8 mouse cellular contexts compared by ENCODE assay signal in the genomic region with DNA sequence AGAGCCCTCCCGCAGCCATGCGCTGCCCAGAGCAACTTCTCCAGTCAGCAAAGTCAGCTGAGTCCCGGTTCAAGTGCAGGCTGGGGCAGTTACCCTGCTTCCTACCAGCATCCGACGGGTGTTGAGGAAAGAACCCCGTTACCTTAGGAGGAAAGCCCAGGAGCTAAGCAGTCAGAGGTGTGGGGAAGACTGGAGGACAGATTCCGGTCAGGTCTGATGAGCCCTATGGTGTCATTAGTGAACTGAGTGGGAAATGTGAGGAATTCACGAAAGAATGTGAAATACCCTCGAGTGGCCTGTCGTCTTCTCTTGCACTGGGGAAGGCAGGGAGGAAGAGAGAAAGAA. TPM values are rescaled to one million over a fixed set of nuclear protein-coding genes. Genes with fewer than 3 reads are reported as not detected.
DNase-seq lines count a peak whose midpoint lies in the region; ATAC-seq lines count a peak whose summit lies in the region.

No protein-coding gene starts in this region.

- no peaks in the 10 kb centered on the region for H3K9me3 ChIP-seq in forebrain, embryonic 12.5 days

- no peaks in the 10 kb centered on the region for H3K36me3 ChIP-seq in forebrain, embryonic 12.5 days (replicated peaks)

- peak overlapping the region; percentile 61 for H3K4me3 ChIP-seq in forebrain, embryonic 12.5 days (replicated peaks)

- H3K27ac ChIP-seq in forebrain, embryonic 12.5 days, result no peak overlapping the region

- H3K4me2 ChIP-seq in forebrain, embryonic 12.5 days, result peak overlapping the region; percentile 79

- ATAC-seq in forebrain, embryonic 12.5 days (ENCODE audit: low FRiP score), result no peak
- peak; percentile 47 for ATAC-seq in megakaryocyte-erythroid progenitor cell, adult 5-6 weeks (replicated peaks; ENCODE audit: low FRiP score, low TSS enrichment, poor library complexity, severe bottlenecking)

- peaks cover 7% of the 10 kb centered on the region; the same call in 1 of the 2 replicates for H3K4me1 ChIP-seq in forebrain, embryonic 12.5 days

- H3K27me3 ChIP-seq in forebrain, embryonic 12.5 days, result peaks cover 5% of the 10 kb centered on the region; the same call in 1 of the 2 replicates

- H3K9ac ChIP-seq in forebrain, embryonic 12.5 days, result peak overlapping the region; percentile 50; the same call in 1 of the 2 replicates

- 37% methylated on average over 10 of the region's 10 CpGs for WGBS in forebrain, embryonic 12.5 days

- peak; percentile 25 for DNase-seq in adrenal gland, postnatal 14 days
- DNase-seq in adrenal gland, postnatal 4 days (ENCODE audit: low spot score in 2 of 2), result no peak
- DNase-seq in 3T3-L1 (ENCODE audit: low read depth, low spot score), result peak; percentile 11
- peak; percentile 32 for DNase-seq in kidney, postnatal 14 days
- no peak for DNase-seq in c-Kit-positive CD71-positive TER-119-positive erythroid progenitor cells, embryonic 14.5 days (ENCODE audit: low spot score)
- no peak for DNase-seq in cerebellum, adult 18-20 months

RNA-seq across cellular contexts. Expression of gene Rab29, which starts 0.9 kb away (rescaled TPM):
- total RNA-seq in adrenal gland, postnatal 14 days (2021), result 14.7 and 19.1 TPM in 2 replicates
- total RNA-seq in adrenal gland, postnatal 4 days (2021), result 10 to 100 TPM; 15.1 to 18.0 TPM
- 9.7 and 10.7 TPM in 2 replicates for polyA plus RNA-seq in forebrain, embryonic 12.5 days (2016; fragmentation: Nextera tagmentation; extraction: Ambion mirVana)
- 7.9 and 18.1 TPM in 2 replicates for total RNA-seq in megakaryocyte-erythroid progenitor cell, adult 5-6 weeks (2014; fragmentation: Nextera tagmentation)
- total RNA-seq in megakaryocyte-erythroid progenitor cell, adult 5-6 weeks (2017), result 10.1 and 10.9 TPM in 2 replicates

RNA-seq across cellular contexts. Expression of gene Slc41a1, which starts 40.6 kb away (rescaled TPM):
- total RNA-seq in adrenal gland, postnatal 14 days (2021), result 35.2 and 52.6 TPM in 2 replicates
- total RNA-seq in adrenal gland, postnatal 4 days (2021), result 10 to 100 TPM; 44.7 to 47.5 TPM
- 10.2 and 11.5 TPM in 2 replicates for polyA plus RNA-seq in forebrain, embryonic 12.5 days (2016; fragmentation: Nextera tagmentation; extraction: Ambion mirVana)
- 4.1 and 5.2 TPM in 2 replicates for total RNA-seq in megakaryocyte-erythroid progenitor cell, adult 5-6 weeks (2014; fragmentation: Nextera tagmentation)
- 6.1 and 8.2 TPM in 2 replicates for total RNA-seq in megakaryocyte-erythroid progenitor cell, adult 5-6 weeks (2017)

RNA-seq across cellular contexts. Expression of gene Nucks1, which starts 42.4 kb away (rescaled TPM):
- total RNA-seq in adrenal gland, postnatal 14 days (2021), result 124 and 135 TPM in 2 replicates
- total RNA-seq in adrenal gland, postnatal 4 days (2021), result 100 to 1,000 TPM; 191 to 192 TPM
- 129 and 137 TPM in 2 replicates for polyA plus RNA-seq in forebrain, embryonic 12.5 days (2016; fragmentation: Nextera tagmentation; extraction: Ambion mirVana)
- 155 and 223 TPM in 2 replicates for total RNA-seq in megakaryocyte-erythroid progenitor cell, adult 5-6 weeks (2014; fragmentation: Nextera tagmentation)
- 308 and 361 TPM in 2 replicates for total RNA-seq in megakaryocyte-erythroid progenitor cell, adult 5-6 weeks (2017)

Comparison
In these comparisons a context has a peak if more than half of its experiments do, and no peak if none do; other contexts are left out.
1. DNase-seq: peak in adrenal gland, postnatal 14 days (single experiment), 3T3-L1 (single experiment) and kidney, postnatal 14 days (single experiment); none in adrenal gland, postnatal 4 days (0 of 2), c-Kit-positive CD71-positive TER-119-positive erythroid progenitor cells, embryonic 14.5 days (single experiment) and cerebellum, adult 18-20 months (0 of 2).